Mouse (Mus musculus): ENCODE measurements around the gene Bag5. TPM values are rescaled to one million over a fixed set of nuclear protein-coding genes. Genes with fewer than 3 reads are reported as not detected.
"Not testable (repeated sequence)": the region's sequence is repeated elsewhere in the genome, so short reads cannot be mapped to it uniquely, and the experiment has no call there.

The Bag5 gene
- polyA plus RNA-seq, 1 experiment from 2014 or later, result 62.3 TPM

GRCm38 (mm10) chr12:111750739-111751138 is 37.7 kb upstream of the Bag5 start:
- H3K9me3 ChIP-seq (replicated peaks), result no peaks in the 10 kb centered on the region
- no peaks in the 10 kb centered on the region for H3K27me3 ChIP-seq
- peaks cover 8% of the 10 kb centered on the region for H3K4me1 ChIP-seq
- H3K27ac ChIP-seq, result no peak overlapping the region
- 96% methylated on average over 3 of the region's 3 CpGs for WGBS
- no peak overlapping the region for H3K4me2 ChIP-seq (replicated peaks)
- no peak for ATAC-seq (ENCODE audit: low FRiP score)
- no peaks in the 10 kb centered on the region for H3K36me3 ChIP-seq
- H3K9ac ChIP-seq, result no peak overlapping the region
- H3K4me3 ChIP-seq, result no peak overlapping the region

GRCm38 (mm10) chr12:111747421-111747820 is 34.4 kb upstream of the Bag5 start:
- Histone ChIP-seq H3K9ac (no peak overlapping the region), H3K27me3 (no peaks in the 10 kb centered on the region), H3K4me3 (no peak overlapping the region), H3K36me3 (no peaks in the 10 kb centered on the region), H3K4me1 (peaks cover 15% of the 10 kb centered on the region), H3K4me2 (replicated peaks) (no peak overlapping the region), H3K27ac (no peak overlapping the region), H3K9me3 (replicated peaks) (no peaks in the 10 kb centered on the region)
- no peak for ATAC-seq (ENCODE audit: low FRiP score)
- WGBS, result 86% methylated on average over 7 of the region's 7 CpGs

DNA sequence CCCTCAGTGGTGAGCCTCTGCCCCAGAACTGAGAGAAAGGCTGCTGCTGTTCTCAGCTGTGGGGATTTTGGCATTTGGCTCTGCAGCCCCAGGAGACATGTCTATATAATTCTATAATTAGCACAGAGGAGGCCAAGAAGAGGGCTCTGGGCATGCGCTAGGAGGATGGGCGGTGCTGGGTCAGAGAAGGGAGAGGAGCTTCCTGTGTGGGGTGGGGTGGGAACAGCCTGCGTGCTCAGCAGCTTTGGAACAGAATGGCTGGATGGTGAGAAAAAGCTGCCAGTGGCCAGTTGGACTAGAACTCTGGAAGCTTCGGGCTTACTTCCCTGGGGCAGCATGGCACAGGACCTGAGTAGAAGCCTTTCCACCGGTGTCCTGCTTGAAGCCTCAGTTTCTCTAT is 33.0 kb upstream of the Bag5 start:
- no peaks in the 10 kb centered on the region for H3K36me3 ChIP-seq
- H3K27me3 ChIP-seq, result no peaks in the 10 kb centered on the region
- H3K27ac ChIP-seq, result no peak overlapping the region
- 56% methylated on average over 5 of the region's 5 CpGs for WGBS
- no peak overlapping the region for H3K9ac ChIP-seq
- H3K4me3 ChIP-seq, result no peak overlapping the region
- peaks cover 15% of the 10 kb centered on the region for H3K4me1 ChIP-seq
- H3K9me3 ChIP-seq (replicated peaks), result no peaks in the 10 kb centered on the region
- no peak overlapping the region for H3K4me2 ChIP-seq (replicated peaks)
- no peak for ATAC-seq (ENCODE audit: low FRiP score)

DNA sequence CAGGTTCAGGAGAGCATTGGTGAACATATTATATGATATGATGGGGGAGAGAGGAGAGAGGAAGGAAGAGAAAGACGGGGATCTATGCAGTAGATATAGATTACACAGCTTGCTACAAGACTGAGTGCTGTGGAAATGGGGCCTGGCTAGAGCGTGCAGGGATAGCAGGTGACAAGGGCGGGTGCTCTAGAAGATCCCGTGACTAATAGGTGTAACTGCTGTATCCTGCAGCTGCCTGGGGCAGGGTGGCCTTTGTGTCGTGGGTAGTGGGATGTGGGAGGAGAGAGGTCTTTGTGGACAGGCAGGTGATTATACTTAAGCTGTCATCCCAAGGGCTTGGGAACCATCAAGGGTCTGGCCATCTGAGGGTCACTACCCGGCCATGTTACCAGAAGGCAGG is 32.2 kb upstream of the Bag5 start:
- H3K27me3 ChIP-seq, result no peaks in the 10 kb centered on the region
- no peak for ATAC-seq (ENCODE audit: low FRiP score)
- H3K9ac ChIP-seq, result no peak overlapping the region
- WGBS, result 68% methylated on average over 6 of the region's 6 CpGs
- no peak overlapping the region for H3K27ac ChIP-seq
- H3K4me2 ChIP-seq (replicated peaks), result no peak overlapping the region
- no peaks in the 10 kb centered on the region for H3K36me3 ChIP-seq
- H3K9me3 ChIP-seq (replicated peaks), result no peaks in the 10 kb centered on the region
- H3K4me1 ChIP-seq, result peaks cover 15% of the 10 kb centered on the region
- no peak overlapping the region for H3K4me3 ChIP-seq

DNA sequence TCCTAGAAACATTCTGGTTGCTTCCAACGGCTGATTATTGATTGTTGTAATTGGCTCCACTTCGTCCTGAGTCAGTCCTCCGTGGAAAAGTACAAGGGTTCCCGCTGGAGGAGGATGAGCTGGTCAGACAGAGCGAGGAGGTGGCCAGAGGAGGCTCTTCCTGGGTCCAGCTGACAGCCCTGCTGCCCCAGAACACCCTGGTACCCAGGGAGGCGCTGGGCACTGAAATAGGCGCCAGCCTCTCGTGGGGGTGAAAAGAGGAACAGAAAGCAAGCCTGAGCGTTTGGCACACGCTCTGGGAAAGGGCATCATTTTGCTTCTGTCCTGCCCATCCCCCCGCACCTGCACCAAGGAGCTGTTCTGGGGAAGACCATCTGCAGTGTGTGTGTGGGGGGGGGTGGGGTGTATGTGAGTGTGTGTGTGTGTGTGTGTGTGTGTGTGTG is 30.9 kb upstream of the Bag5 start:
- Histone ChIP-seq H3K4me2 (replicated peaks) (no peak overlapping the region), H3K9me3 (replicated peaks) (no peaks in the 10 kb centered on the region), H3K9ac (no peak overlapping the region), H3K27ac (no peak overlapping the region), H3K4me1 (peaks cover 15% of the 10 kb centered on the region), H3K36me3 (no peaks in the 10 kb centered on the region), H3K4me3 (no peak overlapping the region), H3K27me3 (no peaks in the 10 kb centered on the region)
- ATAC-seq (ENCODE audit: low FRiP score), result no peak
- WGBS, result 82% methylated on average over 11 of the region's 11 CpGs

- Histone ChIP-seq H3K9me3 (replicated peaks) (no peaks in the 10 kb centered on the region), H3K9ac (no peak overlapping the region), H3K27ac (no peak overlapping the region), H3K4me3 (no peak overlapping the region), H3K36me3 (no peaks in the 10 kb centered on the region), H3K4me2 (replicated peaks) (no peak overlapping the region), H3K4me1 (peaks cover 15% of the 10 kb centered on the region), H3K27me3 (no peaks in the 10 kb centered on the region)
- no peak for ATAC-seq (ENCODE audit: low FRiP score)
- 81% methylated on average over 2 of the region's 2 CpGs for WGBS
Observed at GRCm38 (mm10) chr12:111743419-111743818, 30.4 kb upstream of the Bag5 start.

- H3K27ac ChIP-seq, result no peak overlapping the region
- H3K9ac ChIP-seq, result no peak overlapping the region
- H3K27me3 ChIP-seq, result no peaks in the 10 kb centered on the region
- no peak for ATAC-seq (ENCODE audit: low FRiP score)
- H3K4me2 ChIP-seq (replicated peaks), result no peak overlapping the region
- H3K4me1 ChIP-seq, result peaks cover 13% of the 10 kb centered on the region
- H3K9me3 ChIP-seq (replicated peaks), result no peaks in the 10 kb centered on the region
- H3K4me3 ChIP-seq, result no peak overlapping the region
- H3K36me3 ChIP-seq, result no peaks in the 10 kb centered on the region
- 81% methylated on average over 8 of the region's 8 CpGs for WGBS
Observed at GRCm38 (mm10) chr12:111741338-111741737, 28.3 kb upstream of the Bag5 start.

DNA sequence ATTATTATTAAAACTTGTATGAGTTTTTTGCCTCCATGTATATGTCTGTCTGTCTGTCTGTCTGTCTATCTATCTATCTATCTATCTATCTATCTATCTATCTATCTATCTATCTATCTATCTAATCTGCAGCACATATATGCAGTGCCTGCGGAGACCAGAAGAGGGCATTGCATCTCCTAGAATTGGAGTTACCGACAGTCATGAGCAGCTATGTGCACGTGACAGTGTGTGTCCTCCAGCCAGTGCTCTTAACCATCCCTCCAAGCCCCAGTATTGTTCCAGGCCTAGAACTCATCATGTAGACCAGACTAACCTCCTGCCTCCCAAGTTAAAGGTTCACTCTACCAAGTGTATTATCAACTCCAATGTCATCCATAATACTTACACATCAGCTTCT is 25.7 kb upstream of the Bag5 start:
- WGBS, result 9% methylated on average over 3 of the region's 3 CpGs
- H3K4me2 ChIP-seq (replicated peaks), result no peak overlapping the region
- H3K4me1 ChIP-seq, result no peaks in the 10 kb centered on the region; the same call in 1 of the 2 replicates
- H3K4me3 ChIP-seq, result no peak overlapping the region
- no peaks in the 10 kb centered on the region for H3K9me3 ChIP-seq (replicated peaks)
- no peak for ATAC-seq (ENCODE audit: low FRiP score)
- no peaks in the 10 kb centered on the region for H3K27me3 ChIP-seq
- H3K36me3 ChIP-seq, result no peaks in the 10 kb centered on the region
- no peak overlapping the region for H3K9ac ChIP-seq
- H3K27ac ChIP-seq, result no peak overlapping the region

DNA sequence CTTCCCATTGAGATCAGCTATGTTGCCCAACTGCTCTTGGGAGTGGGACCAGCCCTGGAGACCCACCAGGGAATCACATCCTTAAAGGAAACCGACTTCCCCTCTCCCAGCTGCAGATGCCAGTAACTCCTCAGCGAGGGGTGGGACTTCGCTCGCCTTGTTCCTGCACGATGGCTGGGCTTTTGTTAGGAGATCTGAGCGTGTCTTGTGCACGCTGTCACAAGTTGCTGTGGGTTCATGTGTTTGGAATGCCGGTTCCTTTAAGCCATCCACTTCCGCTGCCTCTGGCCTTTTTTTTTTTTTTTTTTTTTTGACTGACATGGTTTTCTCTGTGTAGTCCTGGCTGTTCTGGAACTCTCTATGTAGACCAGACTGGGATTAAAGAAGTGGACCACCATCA is 24.3 kb upstream of the Bag5 start:
- 59% methylated on average over 9 of the region's 9 CpGs for WGBS

GRCm38 (mm10) chr12:111736676-111737075 is 23.6 kb upstream of the Bag5 start:
- ATAC-seq (ENCODE audit: low FRiP score); H3K4me3 ChIP-seq; H3K9ac ChIP-seq; H3K27me3 ChIP-seq; H3K36me3 ChIP-seq; H3K4me1 ChIP-seq; H3K27ac ChIP-seq; H3K9me3 ChIP-seq (replicated peaks); H3K4me2 ChIP-seq (replicated peaks): not testable (repeated sequence)
- WGBS, result 86% methylated on average over 8 of the region's 8 CpGs

More for the DNA sequence above, 24.3 kb upstream of the Bag5 start:
- ATAC-seq (ENCODE audit: low FRiP score), result no peak
- no peaks in the 10 kb centered on the region for H3K9me3 ChIP-seq (replicated peaks)
- H3K4me1 ChIP-seq, result peaks cover 3% of the 10 kb centered on the region; the same call in 1 of the 2 replicates
- H3K27me3 ChIP-seq, result no peaks in the 10 kb centered on the region
- no peak overlapping the region for H3K9ac ChIP-seq
- H3K27ac ChIP-seq, result no peak overlapping the region
- no peaks in the 10 kb centered on the region for H3K36me3 ChIP-seq
- H3K4me2 ChIP-seq (replicated peaks), result no peak overlapping the region
- H3K4me3 ChIP-seq, result no peak overlapping the region

GRCm38 (mm10) chr12:111734912-111735311 is 21.9 kb upstream of the Bag5 start:
- no peak overlapping the region for H3K4me3 ChIP-seq
- peaks cover 3% of the 10 kb centered on the region; the same call in 1 of the 2 replicates for H3K4me1 ChIP-seq
- H3K27ac ChIP-seq, result no peak overlapping the region
- no peak for ATAC-seq (ENCODE audit: low FRiP score)
- H3K9me3 ChIP-seq (replicated peaks), result no peaks in the 10 kb centered on the region
- no peak overlapping the region for H3K4me2 ChIP-seq (replicated peaks)
- no peak overlapping the region for H3K9ac ChIP-seq
- 84% methylated on average over 3 of the region's 3 CpGs for WGBS
- H3K36me3 ChIP-seq, result 0 out of 2 replicates have a peak, but pooled peaks cover 9% of the 10 kb centered on the region
- H3K27me3 ChIP-seq, result no peaks in the 10 kb centered on the region

- Histone ChIP-seq H3K4me2 (replicated peaks) (no peak overlapping the region), H3K4me1 (peaks cover 3% of the 10 kb centered on the region; the same call in 1 of the 2 replicates), H3K27me3 (no peaks in the 10 kb centered on the region), H3K9ac (0 out of 2 replicates have a peak overlapping the region, but pooled peaks have one; percentile 10), H3K9me3 (replicated peaks) (no peaks in the 10 kb centered on the region), H3K4me3 (no peak overlapping the region), H3K36me3 (peaks cover 22% of the 10 kb centered on the region; the same call in 1 of the 2 replicates), H3K27ac (no peak overlapping the region)
- 61% methylated on average over 5 of the region's 5 CpGs for WGBS
- peak; percentile 35 for ATAC-seq (ENCODE audit: low FRiP score)
Observed at GRCm38 (mm10) chr12:111732921-111733320, 19.9 kb upstream of the Bag5 start.

Data from hindbrain, embryonic 12.5 days (tissue).